Mouse (Mus musculus) midbrain, postnatal 0 days (tissue): ENCODE results near the gene Kcnd3. TPM values are rescaled to one million over a fixed set of nuclear protein-coding genes. Genes with fewer than 3 reads are reported as not detected.

ENCODE experiments used
- ATAC-seq: fragments of 200-750 bp; cut with Nextera tagmentation; 2 replicates; pipeline ENCODE4 v1.8.0; 2017; ENCODE audit warnings: moderate number of reproducible peaks, mild to moderate bottlenecking, moderate TSS enrichment, moderate library complexity; ENCODE audit not compliant: low FRiP score
- DNase-seq: peaks from one replicate; pipeline ENCODE4 v3.0.0-alpha.2; 2015; ENCODE audit warnings: low spot score
- H3K27ac ChIP-seq: fragments of 300-500 bp; sonication (generic); 2 replicates; pipeline ENCODE4 v1.5.1; 2014; ENCODE audit warnings: low read depth, mild to moderate bottlenecking, low read length, mixed read lengths
- H3K27me3 ChIP-seq: fragments of 300-500 bp; sonication (generic); 2 replicates; pipeline ENCODE4 v1.6.1; 2014; ENCODE audit warnings: low read length, control low read depth, mixed read lengths; ENCODE audit not compliant: insufficient read depth
- H3K36me3 ChIP-seq: fragments of 300-500 bp; sonication (generic); 2 replicates; pipeline ENCODE4 v1.6.1; 2014; ENCODE audit warnings: low read length, control low read depth, mixed read lengths; ENCODE audit not compliant: insufficient read depth
- H3K4me1 ChIP-seq: fragments of 300-500 bp; sonication (generic); 2 replicates; pipeline ENCODE4 v1.6.1; 2014; ENCODE audit warnings: mild to moderate bottlenecking, control low read depth, antibody characterized with exemption, low read length, mixed read lengths; ENCODE audit not compliant: insufficient read depth
- H3K4me2 ChIP-seq: fragments of 300-500 bp; sonication (generic); 2 replicates; pipeline ENCODE4 v1.6.1; 2014; ENCODE audit warnings: low read depth, mild to moderate bottlenecking, low read length, mixed read lengths; ENCODE audit not compliant: poor library complexity, severe bottlenecking
- H3K4me3 ChIP-seq: fragments of 300-500 bp; sonication (generic); 2 replicates; pipeline ENCODE4 v1.5.1; 2014; ENCODE audit warnings: low read depth, mild to moderate bottlenecking, low read length, moderate library complexity
- H3K9ac ChIP-seq: fragments of 300-500 bp; sonication (generic); replicated peaks from 2 replicates; pipeline ENCODE4 v1.6.1; 2014; ENCODE audit warnings: mild to moderate bottlenecking, low read length, moderate library complexity, mixed read lengths; ENCODE audit not compliant: poor library complexity, severe bottlenecking
- H3K9me3 ChIP-seq: fragments of 300-500 bp; sonication (generic); 2 replicates; pipeline ENCODE4 v1.6.1; 2016; ENCODE audit warnings: low read length, control low read depth
- CTCF ChIP-seq: IDR thresholded peaks from 2 replicates; pipeline ENCODE4 v1.5.1; 2016; ENCODE audit warnings: antibody characterized with exemption, mild to moderate bottlenecking
- WGBS: fragments of 180-500 bp; shearing (Covaris S2); extraction: QIAGEN DNeasy Blood & Tissue Kit; methylation state at CpG from one replicate; pipeline ENCODE4 v1.1.7; 2014; 5-methylcytosine and 5-hydroxymethylcytosine counted together
- polyA plus RNA-seq: library from polyadenylated mRNA; unstranded; fragments of >200 nt; fragmentation: Nextera tagmentation; extraction: Ambion mirVana; gene quantifications from 2 replicates; pipeline ENCODE4 v1.2.1, GENCODE M21; 2015
- total RNA-seq: library from RNA; depleted of rRNA; stranded (reverse); fragments of >200 nt; gene quantifications from 2 replicates; pipeline ENCODE4 v1.2.3, GENCODE M21; 2014; rRNA removed

The Kcnd3 gene
- 67.4 and 80.5 TPM in 2 replicates for total RNA-seq
- polyA plus RNA-seq: 9.6 and 10.6 TPM in 2 replicates

DNA sequence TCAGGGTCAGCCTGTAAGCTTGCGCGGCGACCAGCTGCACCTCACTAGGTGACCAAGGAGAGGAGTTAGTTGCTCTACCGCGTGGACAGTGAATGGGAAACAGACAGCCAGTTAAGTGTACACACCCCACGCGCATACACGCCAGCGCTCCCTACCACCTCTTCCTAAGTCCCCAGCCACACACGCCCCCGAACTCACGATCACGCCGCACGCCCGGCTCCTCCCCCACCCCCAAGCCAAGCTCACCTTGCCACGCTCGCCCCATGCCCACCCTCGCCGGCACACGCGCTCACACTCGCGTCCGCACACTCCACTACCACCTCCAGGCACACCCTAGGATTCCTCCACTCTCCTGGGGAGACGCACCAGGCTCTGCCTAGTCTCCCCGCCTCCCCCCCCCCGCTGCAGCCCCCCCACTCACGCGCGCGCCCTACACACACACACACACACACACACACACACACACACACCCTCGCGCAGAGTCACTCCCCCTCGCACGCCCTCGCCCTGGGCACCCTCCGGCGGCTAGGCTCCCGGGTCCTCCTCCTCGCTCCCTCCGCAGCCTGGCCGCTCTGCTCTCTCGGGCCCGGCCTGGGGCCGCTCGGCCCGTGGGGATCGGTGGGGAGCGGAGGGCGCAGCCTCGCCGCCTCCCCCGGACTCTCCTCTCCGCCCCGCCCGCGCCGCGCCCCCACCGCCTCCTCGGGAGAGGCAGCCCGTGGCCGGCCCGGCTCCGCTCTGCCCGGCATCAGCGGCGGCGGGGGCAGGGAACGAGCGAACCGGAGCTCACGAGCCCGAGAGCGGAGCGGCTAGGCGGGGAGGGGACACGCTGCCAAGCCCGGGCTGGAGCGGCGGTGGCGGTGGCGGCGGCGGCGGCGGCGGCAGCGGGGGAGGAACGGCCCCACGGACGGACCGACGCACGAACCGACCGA is at the start of gene Kcnd3:
Kcnd3 (plus strand) TSS at position 704 of the 929 bp plus-strand sequence.
- ATAC-seq (peak; percentile 71), DNase-seq (peak; percentile 46)
- TF ChIP-seq CTCF: no peak
- H3K27ac ChIP-seq: peak within 1 kb of the TSS; percentile 77
- WGBS: under 1% methylated on average over 49 of the region's 98 CpGs
- no peaks in the 10 kb centered on the region for H3K9me3 ChIP-seq
- H3K36me3 ChIP-seq: no peaks in the 10 kb centered on the region
- peak within 1 kb of the TSS; percentile 86 for H3K9ac ChIP-seq
- peak within 1 kb of the TSS; percentile 81 for H3K4me3 ChIP-seq
- no peaks in the 10 kb centered on the region for H3K27me3 ChIP-seq
- peak within 1 kb of the TSS; percentile 90 for H3K4me2 ChIP-seq
- H3K4me1 ChIP-seq: peaks cover 7% of the 10 kb centered on the region; the same call in 1 of the 2 replicates

DNA sequence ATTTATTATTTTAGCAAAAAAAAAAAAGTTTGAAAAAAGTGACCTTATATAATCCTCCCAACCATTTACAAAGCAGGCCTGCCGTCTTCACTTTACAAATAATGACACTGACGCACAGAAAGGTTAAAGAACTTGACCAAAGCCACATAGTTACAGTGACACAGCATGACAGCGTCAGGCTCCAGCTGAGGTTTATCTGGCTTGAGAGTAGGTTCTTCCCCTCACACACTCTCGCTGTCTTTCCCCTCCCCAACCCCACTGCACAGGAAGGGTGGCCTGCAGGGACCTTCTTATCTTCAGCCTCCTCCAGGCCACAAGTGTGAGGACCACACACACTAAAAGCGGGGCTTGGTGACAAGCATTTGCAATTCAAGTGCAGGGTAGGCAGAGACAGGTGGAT is 49.5 kb upstream of the Kcnd3 start:
- Histone ChIP-seq H3K4me1 (no peaks in the 10 kb centered on the region), H3K9ac (no peak overlapping the region), H3K4me2 (no peak overlapping the region), H3K27ac (no peak overlapping the region), H3K27me3 (no peaks in the 10 kb centered on the region), H3K9me3 (no peaks in the 10 kb centered on the region), H3K4me3 (no peak overlapping the region), H3K36me3 (no peaks in the 10 kb centered on the region)
- no peak for DNase-seq
- 67% methylated on average over 5 of the region's 5 CpGs for WGBS
- TF ChIP-seq CTCF: no peak
- ATAC-seq: no peak

GRCm38 (mm10) chr3:105403410-105404076 is 48.6 kb upstream of the Kcnd3 start:
- H3K27ac ChIP-seq: no peak overlapping the region
- 41% methylated on average over 5 of the region's 5 CpGs for WGBS
- no peaks in the 10 kb centered on the region for H3K36me3 ChIP-seq
- ATAC-seq (no peak), DNase-seq (no peak)
- no peak overlapping the region for H3K9ac ChIP-seq
- peak; percentile 54 for TF ChIP-seq CTCF
- H3K4me2 ChIP-seq: no peak overlapping the region
- no peaks in the 10 kb centered on the region for H3K27me3 ChIP-seq
- no peak overlapping the region for H3K4me3 ChIP-seq
- no peaks in the 10 kb centered on the region for H3K9me3 ChIP-seq
- H3K4me1 ChIP-seq: no peaks in the 10 kb centered on the region

DNA sequence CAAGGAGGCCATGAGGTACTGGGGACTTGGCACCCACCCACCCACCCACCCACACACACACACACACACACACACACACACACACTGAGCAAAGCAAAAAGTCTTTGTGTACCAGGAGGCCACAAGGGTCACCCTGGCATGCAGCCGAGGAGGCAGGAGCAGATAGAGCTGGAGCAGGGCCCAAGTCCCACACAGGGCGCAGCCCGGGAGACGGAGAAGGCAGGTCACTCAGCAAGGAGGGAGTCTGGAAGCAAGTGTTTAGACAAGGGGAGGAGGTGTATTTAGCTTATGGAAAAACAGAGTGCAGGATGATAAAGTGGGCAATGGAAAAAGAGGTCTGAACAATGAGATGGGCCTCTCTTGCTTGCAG is 48.1 kb upstream of the Kcnd3 start:
- no peak for TF ChIP-seq CTCF
- Histone ChIP-seq H3K4me2 (no peak overlapping the region), H3K4me3 (no peak overlapping the region), H3K4me1 (no peaks in the 10 kb centered on the region), H3K27ac (no peak overlapping the region), H3K36me3 (no peaks in the 10 kb centered on the region), H3K9me3 (no peaks in the 10 kb centered on the region), H3K9ac (no peak overlapping the region), H3K27me3 (no peaks in the 10 kb centered on the region)
- 51% methylated on average over 4 of the region's 4 CpGs for WGBS
- ATAC-seq: no peak
- DNase-seq: peak; percentile 39

- ATAC-seq: no peak
- no peak overlapping the region for H3K4me3 ChIP-seq
- no peaks in the 10 kb centered on the region for H3K4me1 ChIP-seq
- no peak overlapping the region for H3K4me2 ChIP-seq
- DNase-seq: no peak
- WGBS: 89% methylated on average over 7 of the region's 7 CpGs
- H3K9me3 ChIP-seq: no peaks in the 10 kb centered on the region
- H3K27ac ChIP-seq: no peak overlapping the region
- no peaks in the 10 kb centered on the region for H3K27me3 ChIP-seq
- no peak overlapping the region for H3K9ac ChIP-seq
- TF ChIP-seq CTCF: no peak
- H3K36me3 ChIP-seq: no peaks in the 10 kb centered on the region
Observed at GRCm38 (mm10) chr3:105405516-105405915, 46.6 kb upstream of the Kcnd3 start.

- Histone ChIP-seq H3K9me3 (no peaks in the 10 kb centered on the region), H3K27ac (no peak overlapping the region), H3K9ac (no peak overlapping the region), H3K4me3 (no peak overlapping the region), H3K36me3 (no peaks in the 10 kb centered on the region), H3K4me2 (no peak overlapping the region), H3K27me3 (no peaks in the 10 kb centered on the region), H3K4me1 (no peaks in the 10 kb centered on the region)
- DNase-seq (no peak), ATAC-seq (no peak)
- no peak for TF ChIP-seq CTCF
- WGBS: 35% methylated on average over 7 of the region's 7 CpGs
Observed at GRCm38 (mm10) chr3:105406036-105406435, 46.1 kb upstream of the Kcnd3 start.
